Mouse (Mus musculus) MEL (cell line): Measurements from ENCODE around the gene Tmco4. TPM values are rescaled to one million over a fixed set of nuclear protein-coding genes. Genes with fewer than 3 reads are reported as not detected.

Source experiments
- DNase-seq: peaks from one replicate; pipeline ENCODE4 v3.0.0; 2011; ENCODE audit warnings: low read depth, low spot score
- H3K27ac ChIP-seq: 2 replicates; pipeline ENCODE4 v1.5.1; 2012; ENCODE audit warnings: low read depth, mild to moderate bottlenecking, control low read depth, low read length, moderate library complexity; ENCODE audit not compliant: control insufficient read depth
- H3K27me3 ChIP-seq, 2 experiments: fragments of 150-350 bp in 1 of 2; sonication (generic) in 1 of 2; 2 replicates each; pipeline ENCODE4 v1.6.1; 2012; ENCODE audit warnings: low read length in 2 of 2, mild to moderate bottlenecking in 2 of 2, improper control_type of control experiment in 1 of 2, moderate library complexity in 1 of 2; ENCODE audit not compliant: insufficient read depth in 2 of 2, control insufficient read depth in 1 of 2
- H3K36me3 ChIP-seq, 2 experiments: 2 replicates each; pipeline ENCODE4 v1.6.1; 2012 to 2014; ENCODE audit warnings: low read length in 2 of 2, improper control_type of control experiment in 1 of 2, inconsistent platforms in 1 of 2, mild to moderate bottlenecking in 1 of 2; ENCODE audit not compliant: insufficient read depth in 2 of 2, control insufficient read depth in 1 of 2
- H3K4me1 ChIP-seq, 2 experiments: fragments of 150-350 bp in 1 of 2; sonication (generic) in 1 of 2; 2 replicates each; pipeline ENCODE4 v1.6.1; 2012; ENCODE audit warnings: low read length in 2 of 2, improper control_type of control experiment in 1 of 2, mild to moderate bottlenecking in 1 of 2; ENCODE audit not compliant: insufficient read depth in 2 of 2, control insufficient read depth in 1 of 2
- H3K4me3 ChIP-seq, 2 experiments: fragments of 150-350 bp in 1 of 2; sonication (generic) in 1 of 2; 2 replicates each; pipeline ENCODE4 v1.5.1; 2012; ENCODE audit warnings: low read depth in 2 of 2, low read length in 2 of 2, mild to moderate bottlenecking in 2 of 2, moderate library complexity in 2 of 2, control low read depth in 1 of 2, improper control_type of control experiment in 1 of 2; ENCODE audit not compliant: control insufficient read depth in 1 of 2, insufficient read depth in 1 of 2
- H3K79me2 ChIP-seq: 2 replicates; pipeline ENCODE4 v1.6.1; 2012; ENCODE audit warnings: mild to moderate bottlenecking, low read length, moderate library complexity; ENCODE audit not compliant: control insufficient read depth, poor library complexity, insufficient read depth
- H3K9ac ChIP-seq: 2 replicates; pipeline ENCODE4 v1.6.1; 2012; ENCODE audit warnings: low read depth, mild to moderate bottlenecking, control low read depth, low read length, moderate library complexity; ENCODE audit not compliant: control insufficient read depth, poor library complexity, severe bottlenecking
- H3K9me3 ChIP-seq: fragments of 150-350 bp; sonication (generic); replicated peaks from 2 replicates; pipeline ENCODE4 v1.6.1; 2012; ENCODE audit warnings: mild to moderate bottlenecking, low read length, improper control_type of control experiment, moderate library complexity; ENCODE audit not compliant: insufficient read depth
- BHLHE40 ChIP-seq: IDR thresholded peaks from 2 replicates; pipeline ENCODE4 v1.6.1; 2012; ENCODE audit warnings: low read depth, mild to moderate bottlenecking, inconsistent platforms, low read length, improper control_type of control experiment, borderline replicate concordance
- CHD1 ChIP-seq: IDR thresholded peaks from 2 replicates; pipeline ENCODE4 v1.6.1; 2012; ENCODE audit warnings: low read depth, mild to moderate bottlenecking, inconsistent platforms, low read length, improper control_type of control experiment
- CTCF ChIP-seq, 3 experiments: IDR thresholded peaks in 2 of 3; conservative IDR thresholded peaks in 1 of 3; 2 replicates each; pipeline ENCODE4 v1.5.1; 2011 to 2012; ENCODE audit warnings: low read length in 3 of 3, low read depth in 2 of 3, mild to moderate bottlenecking in 2 of 3, improper control_type of control experiment in 1 of 3, inconsistent platforms in 1 of 3, mixed read lengths in 1 of 3, moderate library complexity in 1 of 3; ENCODE audit not compliant: control insufficient read depth in 1 of 3, insufficient read depth in 1 of 3, poor library complexity in 1 of 3, severe bottlenecking in 1 of 3
- E2F4 ChIP-seq: IDR thresholded peaks from 2 replicates; pipeline ENCODE4 v1.6.1; 2011; ENCODE audit warnings: low read depth, low read length, improper control_type of control experiment, borderline replicate concordance
- ETS1 ChIP-seq: IDR thresholded peaks from 2 replicates; pipeline ENCODE4 v1.6.1; 2012; ENCODE audit warnings: low read depth, mild to moderate bottlenecking, inconsistent platforms, low read length, improper control_type of control experiment, moderate library complexity
- GABPA ChIP-seq: IDR thresholded peaks from 2 replicates; pipeline ENCODE4 v1.6.1; 2012; ENCODE audit warnings: low read depth, mild to moderate bottlenecking, inconsistent platforms, low read length, improper control_type of control experiment, moderate library complexity
- GATA1 ChIP-seq: IDR thresholded peaks from 2 replicates; pipeline ENCODE4 v1.6.1; 2011; ENCODE audit warnings: low read depth, low read length, improper control_type of control experiment
- HCFC1 ChIP-seq: IDR thresholded peaks from 2 replicates; pipeline ENCODE4 v1.6.1; 2012; ENCODE audit warnings: low read depth, mild to moderate bottlenecking, inconsistent platforms, low read length, improper control_type of control experiment, moderate library complexity
- KAT2A ChIP-seq: conservative IDR thresholded peaks from 2 replicates; pipeline ENCODE4 v1.6.1; 2012; ENCODE audit warnings: low read depth, low read length, improper control_type of control experiment, inconsistent platforms
- MAFK ChIP-seq: IDR thresholded peaks from 2 replicates; pipeline ENCODE4 v1.6.1; 2011; ENCODE audit warnings: low read depth, mild to moderate bottlenecking, low read length, improper control_type of control experiment, borderline replicate concordance
- MAX ChIP-seq: IDR thresholded peaks from 2 replicates; pipeline ENCODE4 v1.6.1; 2011; ENCODE audit warnings: low read length, improper control_type of control experiment
- MYC ChIP-seq: IDR thresholded peaks from 2 replicates; pipeline ENCODE4 v1.6.1; 2011; ENCODE audit warnings: low read depth, mild to moderate bottlenecking, low read length, improper control_type of control experiment, moderate library complexity
- NELFE ChIP-seq: IDR thresholded peaks from 2 replicates; pipeline ENCODE4 v1.6.1; 2011; ENCODE audit warnings: low read depth, low read length, improper control_type of control experiment
- NRF1 ChIP-seq: IDR thresholded peaks from 2 replicates; pipeline ENCODE4 v1.6.1; 2014; ENCODE audit warnings: low read depth, mild to moderate bottlenecking, inconsistent platforms, low read length, improper control_type of control experiment, moderate library complexity; ENCODE audit not compliant: poor library complexity, insufficient read depth, severe bottlenecking
- POLR2AphosphoS2 ChIP-seq: IDR thresholded peaks from 2 replicates; pipeline ENCODE4 v1.6.1; 2011; ENCODE audit warnings: low read length, improper control_type of control experiment
- POLR2AphosphoS5 ChIP-seq: IDR thresholded peaks from 2 replicates; pipeline ENCODE4 v1.6.1; 2012; ENCODE audit warnings: low read depth, borderline replicate concordance, mild to moderate bottlenecking, inconsistent platforms, low read length, moderate library complexity, mixed read lengths
- TAL1 ChIP-seq: IDR thresholded peaks from 2 replicates; pipeline ENCODE4 v1.6.1; 2012; ENCODE audit warnings: mild to moderate bottlenecking, inconsistent platforms, low read length, moderate library complexity, mixed read lengths
- TBP ChIP-seq: IDR thresholded peaks from 2 replicates; pipeline ENCODE4 v1.8.0; 2011; ENCODE audit warnings: low read depth, low read length, improper control_type of control experiment
- UBTF ChIP-seq: IDR thresholded peaks from 2 replicates; pipeline ENCODE4 v1.6.1; 2012; ENCODE audit warnings: low read depth, mild to moderate bottlenecking, inconsistent platforms, low read length, improper control_type of control experiment, moderate library complexity, borderline replicate concordance; ENCODE audit not compliant: insufficient read depth
- USF1 ChIP-seq: IDR thresholded peaks from 2 replicates; pipeline ENCODE4 v1.6.1; 2014; ENCODE audit warnings: low read depth, mild to moderate bottlenecking, inconsistent platforms, low read length, improper control_type of control experiment, moderate library complexity
- USF2 ChIP-seq, 2 experiments: IDR thresholded peaks; 2 replicates each; pipeline ENCODE4 v1.6.1; 2011 to 2012; ENCODE audit warnings: improper control_type of control experiment in 2 of 2, low read length in 2 of 2, borderline replicate concordance in 1 of 2, inconsistent platforms in 1 of 2, low read depth in 1 of 2, mild to moderate bottlenecking in 1 of 2; ENCODE audit not compliant: insufficient read depth in 1 of 2
- ZC3H11A ChIP-seq: IDR thresholded peaks from 2 replicates; pipeline ENCODE4 v1.6.1; 2012; ENCODE audit warnings: low read depth, mild to moderate bottlenecking, inconsistent platforms, low read length, improper control_type of control experiment
- polyA plus RNA-seq, 2 experiments: library from polyadenylated mRNA; stranded (reverse) in 1 of 2; unstranded in 1 of 2; fragments of >175 nt in 1 of 2; fragments of >200 nt in 1 of 2; gene quantifications; 2 replicates each; pipeline versions ENCODE4 v1.2.1 to v1.2.4; 2012; ENCODE audit warnings: low replicate concordance in 2 of 2, low read depth in 1 of 2; ENCODE audit not compliant: insufficient read length in 2 of 2, insufficient read depth in 1 of 2, missing spikeins in 1 of 2
- total RNA-seq: library from RNA; depleted of rRNA; stranded (reverse); fragments of 300-350 nt; gene quantifications from 2 replicates; pipeline ENCODE4 v1.2.3, GENCODE M21; 2012

Gene Tmco4
- total and polyA plus RNA-seq, 3 experiments, result 16.5 to 24.7 TPM; not detected in 1

DNA sequence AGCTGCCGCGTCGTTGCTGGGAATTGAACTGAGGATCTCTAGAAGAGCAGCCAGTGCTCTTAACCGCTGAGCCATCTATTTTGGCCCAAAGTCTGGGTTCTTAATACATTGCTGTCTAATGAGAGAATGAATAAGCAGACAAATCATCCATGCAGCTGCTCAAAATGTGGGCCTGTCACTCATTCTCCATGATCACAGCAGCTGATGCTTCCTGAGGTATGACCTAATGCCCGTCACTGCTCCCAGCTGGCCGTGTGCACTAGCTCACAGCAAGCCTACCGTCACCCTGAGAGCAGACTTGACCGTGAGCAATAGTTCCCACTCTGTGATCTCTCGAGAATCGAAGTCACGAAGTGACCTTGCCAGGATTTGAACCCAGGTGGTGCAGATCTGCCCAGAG is 106.8 kb downstream of the Tmco4 start:
- no peak for DNase-seq
- Histone ChIP-seq H3K9ac (no peak overlapping the region), H3K27me3 (peaks cover 0 to 1% of the 10 kb centered on the region in 2 experiments; a peak in 1 of 4 replicates), H3K79me2 (no peaks in the 10 kb centered on the region), H3K4me1 (no peaks in the 10 kb centered on the region), H3K4me3 (no peak overlapping the region), H3K36me3 (no peaks in the 10 kb centered on the region), H3K9me3 (no peaks in the 10 kb centered on the region), H3K27ac (no peak overlapping the region)
- TF ChIP-seq USF1 (no peak), CHD1 (no peak), TBP (no peak), GABPA (no peak), GATA1 (no peak), MYC (no peak), USF2 (IDR thresholded peaks at IDR 0.05; ENCODE audit: borderline replicate concordance in 1 of 2, insufficient read depth in 1 of 2, low read depth in 1 of 2, low read length in 2 of 2) (no peak), NRF1 (no peak), TAL1 (no peak), NELFE (no peak)

DNA sequence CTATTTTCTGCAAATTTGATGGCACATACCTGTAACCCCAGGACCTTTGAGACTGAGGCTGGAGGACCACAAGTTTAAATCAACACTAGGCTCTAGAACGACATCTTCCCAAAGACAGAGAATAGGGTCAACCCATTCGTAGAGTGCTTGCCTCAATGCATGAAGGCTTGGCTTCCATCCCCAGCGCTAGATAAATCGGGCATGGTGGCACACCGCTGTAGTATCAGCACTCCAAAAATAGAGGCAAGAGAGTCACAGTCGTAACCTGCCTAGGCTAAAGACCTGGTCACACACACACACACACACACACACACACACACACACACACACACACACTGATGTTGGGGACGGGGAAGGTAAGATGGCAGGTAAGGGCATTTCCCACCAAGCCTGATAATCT is 107.6 kb downstream of the Tmco4 start:
- Histone ChIP-seq H3K79me2 (no peaks in the 10 kb centered on the region), H3K36me3 (no peaks in the 10 kb centered on the region), H3K9ac (no peak overlapping the region), H3K27ac (no peak overlapping the region), H3K4me3 (no peak overlapping the region), H3K4me1 (no peaks in the 10 kb centered on the region), H3K27me3 (peaks cover 0 to 1% of the 10 kb centered on the region in 2 experiments; a peak in 1 of 4 replicates), H3K9me3 (no peaks in the 10 kb centered on the region)
- TF ChIP-seq E2F4 (no peak), ZC3H11A (no peak), UBTF (no peak), CTCF (IDR thresholded peaks at IDR 0.05 in 2 of 3, conservative IDR thresholded peaks at IDR 0.05 in 1 of 3; ENCODE audit: control insufficient read depth in 1 of 3, insufficient read depth in 1 of 3, low read depth in 2 of 3, low read length in 3 of 3, poor library complexity in 1 of 3, severe bottlenecking in 1 of 3) (no peak), MAFK (no peak), ETS1 (no peak), HCFC1 (no peak), USF2 (IDR thresholded peaks at IDR 0.05; ENCODE audit: borderline replicate concordance in 1 of 2, insufficient read depth in 1 of 2, low read depth in 1 of 2, low read length in 2 of 2) (no peak), TAL1 (no peak), CHD1 (no peak), POLR2AphosphoS2 (no peak), MAX (no peak), KAT2A (no peak), POLR2AphosphoS5 (no peak), NRF1 (no peak), BHLHE40 (no peak)
- DNase-seq, result no peak
